Mouse (Mus musculus) erythroblast, embryonic 14.5 days (primary cell): Measurements from ENCODE around the gene Fancd2os.

ENCODE experiments used
- GATA1 ChIP-seq: IDR thresholded peaks from 2 replicates; pipeline ENCODE4 v1.6.1; 2012; ENCODE audit warnings: low read length, inconsistent platforms, mixed read lengths
- TAL1 ChIP-seq: IDR thresholded peaks from 3 replicates; pipeline ENCODE4 v1.6.1; 2012; ENCODE audit warnings: low read length, inconsistent platforms, mixed read lengths

- TF ChIP-seq GATA1, result no peak
- TF ChIP-seq TAL1, result no peak
Observed at GRCm38 (mm10) chr6:113559736-113560135, 40.8 kb downstream of the Fancd2os start.
